Mouse (Mus musculus) bone marrow, adult 2 months (tissue): ENCODE measurements around the gene Gm17490.

Experiments
- CTCF ChIP-seq: fragments of 200-500 bp; IDR thresholded peaks from 2 replicates; pipeline ENCODE4 v1.5.1; 2011; ENCODE audit warnings: low read length, control low read depth; ENCODE audit not compliant: control insufficient read depth, insufficient read depth
- POLR2A ChIP-seq: fragments of 200-500 bp; IDR thresholded peaks from 2 replicates; pipeline ENCODE4 v1.6.1; 2011; ENCODE audit warnings: low read depth, mild to moderate bottlenecking, control low read depth, low read length, borderline replicate concordance; ENCODE audit not compliant: control insufficient read depth

DNA sequence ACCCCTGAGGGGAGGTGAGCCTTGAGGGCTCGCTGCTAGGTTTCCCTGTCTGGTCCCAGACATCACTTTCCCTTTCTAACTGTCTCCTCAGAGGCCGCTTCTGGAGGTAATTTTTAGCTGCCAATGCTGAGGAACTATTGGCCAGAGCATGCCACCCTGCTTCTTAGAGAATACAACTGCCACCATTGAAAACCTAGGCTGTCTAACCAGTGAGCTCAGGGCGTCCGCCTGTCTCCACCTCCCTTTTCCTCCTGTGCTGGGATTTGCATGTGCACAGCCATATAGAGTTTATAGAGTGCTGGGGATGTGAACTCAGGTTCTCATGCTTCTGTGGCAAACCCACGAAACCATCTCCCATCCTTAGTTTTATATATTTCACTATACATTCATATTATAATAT is 27.7 kb upstream of the Gm17490 start:
- no peak for TF ChIP-seq CTCF
- no peak for TF ChIP-seq POLR2A
